Mouse (Mus musculus): ENCODE results near the gene Setd5. TPM values are rescaled to one million over a fixed set of nuclear protein-coding genes. Genes with fewer than 3 reads are reported as not detected.

The Setd5 gene
- polyA plus RNA-seq, 1 experiment from 2014 or later: 46.5 TPM

DNA sequence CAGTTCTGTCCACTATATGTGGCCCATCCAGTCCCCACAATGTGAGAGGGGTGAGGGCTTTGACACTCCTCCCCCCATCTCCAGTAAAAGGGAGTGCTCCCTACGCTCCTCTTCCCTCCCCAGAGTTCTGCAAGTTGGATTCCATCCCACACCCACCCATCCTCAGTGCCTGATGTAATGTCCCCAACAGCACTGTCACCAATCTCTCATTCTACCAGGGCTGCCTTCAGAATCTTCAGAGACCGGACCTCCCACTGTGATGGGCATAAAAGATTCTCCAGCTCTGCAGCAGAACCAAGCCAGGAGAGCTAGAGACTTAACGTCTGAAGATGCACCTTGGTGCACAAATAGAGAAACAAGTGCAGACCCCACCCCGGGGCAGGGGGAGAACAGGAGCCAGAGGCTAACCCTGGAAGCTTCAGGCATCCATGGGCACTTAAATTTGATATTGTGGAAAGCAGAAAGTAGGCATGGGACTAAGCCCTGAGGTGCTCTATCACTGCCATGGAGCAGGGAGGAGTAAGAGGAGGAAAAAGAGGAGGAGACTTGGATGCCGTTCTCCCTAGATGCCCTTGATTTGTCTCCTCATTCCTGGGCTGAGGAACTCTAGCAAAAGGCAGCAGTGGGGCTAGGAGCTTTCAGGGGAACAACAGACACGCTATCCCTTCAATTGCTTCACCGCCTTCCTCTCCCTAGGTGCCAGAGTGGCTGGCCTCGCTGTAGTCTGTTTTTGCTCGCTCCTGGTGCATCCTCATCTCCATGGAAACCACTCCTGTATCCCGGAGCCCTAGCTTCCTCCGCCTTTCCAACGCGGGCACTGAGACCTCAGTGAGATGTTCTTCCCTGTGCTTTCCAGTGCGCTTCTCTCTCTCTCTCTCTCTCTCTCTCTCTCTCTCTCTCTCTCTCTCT, 101.4 kb downstream of the Setd5 start:
- ATAC-seq: peak; percentile 94

DNA sequence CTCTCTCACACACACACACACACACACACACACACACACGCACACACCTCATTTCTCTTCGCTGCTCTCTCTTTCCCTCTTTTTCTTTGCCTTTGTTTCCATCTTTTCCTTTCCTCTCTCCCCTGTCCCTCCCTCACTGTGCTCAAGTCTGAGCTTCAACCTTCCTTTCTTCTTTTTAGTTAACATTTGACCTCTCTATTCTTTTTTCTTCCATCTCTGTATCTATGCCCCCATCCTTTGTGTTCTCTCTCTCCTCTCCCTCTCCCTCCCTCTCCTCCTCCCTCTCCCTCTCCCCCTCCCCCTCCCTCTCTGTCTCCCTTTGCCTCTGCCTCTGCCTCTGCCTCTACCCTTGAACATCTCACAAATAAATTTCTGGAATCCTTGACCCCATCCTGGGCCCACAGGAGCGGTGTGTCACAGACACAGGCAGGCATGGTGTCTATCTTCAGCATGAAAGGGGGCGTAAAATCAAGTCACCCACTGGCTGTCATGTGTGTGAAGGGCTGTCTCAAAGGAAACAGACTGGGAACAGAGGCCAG, 102.1 kb downstream of the Setd5 start:
- Histone ChIP-seq H3K4me1 (ENCODE audit: control insufficient read depth, insufficient read depth, low read length) (peaks cover 18% of the 10 kb centered on the region), H3K9ac (ENCODE audit: low read depth, low read length) (no peak overlapping the region), H3K27me3 (ENCODE audit: control insufficient read depth, insufficient read depth, low read depth, low read length) (no peaks in the 10 kb centered on the region), H3K36me3 (ENCODE audit: control insufficient read depth, insufficient read depth, low read length) (peaks cover 10% of the 10 kb centered on the region), H3K4me2 (ENCODE audit: low read length) (peak overlapping the region; percentile 50), H3K4me3 (ENCODE audit: low read depth, low read length) (no peak overlapping the region), H3K27ac (ENCODE audit: low read length) (peak overlapping the region; percentile 51), H3K9me3 (replicated peaks; ENCODE audit: control insufficient read depth, low read length, poor library complexity, severe bottlenecking) (no peaks in the 10 kb centered on the region)
- 22% methylated on average over 4 of the region's 4 CpGs for WGBS
- peak; percentile 46 for ATAC-seq

More for the DNA sequence above, 101.4 kb downstream of the Setd5 start:
- Histone ChIP-seq H3K4me1 (ENCODE audit: control insufficient read depth, insufficient read depth, low read length) (peaks cover 18% of the 10 kb centered on the region), H3K27ac (ENCODE audit: low read length) (peak overlapping the region; percentile 51), H3K4me2 (ENCODE audit: low read length) (peak overlapping the region; percentile 50), H3K4me3 (ENCODE audit: low read depth, low read length) (peak overlapping the region; percentile 2; the same call in 1 of the 2 replicates), H3K9ac (ENCODE audit: low read depth, low read length) (peak overlapping the region; percentile 12; the same call in 1 of the 2 replicates), H3K27me3 (ENCODE audit: control insufficient read depth, insufficient read depth, low read depth, low read length) (no peaks in the 10 kb centered on the region), H3K36me3 (ENCODE audit: control insufficient read depth, insufficient read depth, low read length) (peaks cover 10% of the 10 kb centered on the region), H3K9me3 (replicated peaks; ENCODE audit: control insufficient read depth, low read length, poor library complexity, severe bottlenecking) (no peaks in the 10 kb centered on the region)
- WGBS: 16% methylated on average over 14 of the region's 14 CpGs

DNA sequence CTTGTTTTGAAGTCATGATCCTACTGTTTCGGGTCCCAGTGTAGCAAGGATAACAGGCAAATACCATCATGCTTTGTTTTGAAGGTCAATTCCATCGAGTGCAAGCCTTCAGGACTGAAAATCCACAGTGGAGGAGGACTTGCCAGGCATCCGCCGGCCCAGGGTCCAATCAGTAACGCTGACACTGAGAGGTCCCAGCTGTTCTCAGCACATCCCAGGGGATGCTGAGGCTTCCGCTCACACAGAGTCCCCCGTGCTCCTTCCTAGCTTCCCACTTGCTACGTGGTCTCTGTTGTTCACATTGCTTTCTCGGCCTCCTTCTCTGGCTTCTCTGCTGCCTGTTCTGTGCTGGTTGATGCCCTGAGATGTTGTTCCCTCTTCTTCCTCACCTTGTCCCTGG, 107.0 kb downstream of the Setd5 start:
- 72% methylated on average over 9 of the region's 9 CpGs for WGBS
- Histone ChIP-seq H3K4me2 (ENCODE audit: low read length) (no peak overlapping the region), H3K9ac (ENCODE audit: low read depth, low read length) (no peak overlapping the region)

DNA sequence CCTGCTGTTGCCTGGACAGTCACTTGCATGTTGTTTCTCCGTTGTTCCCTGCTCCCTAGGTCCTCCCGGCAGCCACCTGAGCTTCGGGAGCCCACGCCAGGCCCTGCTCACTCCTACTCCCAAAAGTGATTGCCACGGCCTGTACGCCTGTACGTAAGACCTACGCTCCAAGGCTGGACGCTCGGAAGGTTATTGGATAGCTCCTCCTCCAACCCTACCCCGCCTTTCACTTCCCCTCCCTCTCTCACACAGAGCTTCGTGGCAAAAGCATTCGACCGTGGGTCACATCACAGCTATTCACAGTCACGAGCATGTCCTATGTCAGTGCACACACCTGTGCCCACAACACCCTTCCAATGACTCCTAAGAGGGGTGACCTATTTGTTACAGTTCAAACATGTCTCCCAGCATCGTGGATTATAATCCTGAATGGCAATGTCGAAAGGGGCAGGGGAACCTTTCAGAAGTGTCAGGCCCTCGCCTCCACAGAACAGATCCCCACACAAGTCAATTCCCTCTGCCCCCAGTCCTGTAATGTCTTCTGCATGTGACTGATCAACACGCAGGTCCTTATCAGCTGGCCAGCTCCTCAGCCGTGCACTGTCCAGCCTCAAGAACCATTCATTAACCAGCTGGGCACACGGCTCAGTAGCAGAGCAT, 107.8 kb downstream of the Setd5 start:
- H3K4me1 ChIP-seq (ENCODE audit: control insufficient read depth, insufficient read depth, low read length): peaks cover 2% of the 10 kb centered on the region
- no peak overlapping the region for H3K4me3 ChIP-seq (ENCODE audit: low read depth, low read length)

More for the DNA sequence above, 107.0 kb downstream of the Setd5 start:
- no peaks in the 10 kb centered on the region for H3K27me3 ChIP-seq (ENCODE audit: control insufficient read depth, insufficient read depth, low read depth, low read length)
- no peaks in the 10 kb centered on the region for H3K9me3 ChIP-seq (replicated peaks; ENCODE audit: control insufficient read depth, low read length, poor library complexity, severe bottlenecking)
- peaks cover 10% of the 10 kb centered on the region; the same call in 1 of the 2 replicates for H3K36me3 ChIP-seq (ENCODE audit: control insufficient read depth, insufficient read depth, low read length)
- no peak overlapping the region for H3K27ac ChIP-seq (ENCODE audit: low read length)
- H3K4me1 ChIP-seq (ENCODE audit: control insufficient read depth, insufficient read depth, low read length): peaks cover 10% of the 10 kb centered on the region
- no peak for ATAC-seq
- no peak overlapping the region for H3K4me3 ChIP-seq (ENCODE audit: low read depth, low read length)

DNA sequence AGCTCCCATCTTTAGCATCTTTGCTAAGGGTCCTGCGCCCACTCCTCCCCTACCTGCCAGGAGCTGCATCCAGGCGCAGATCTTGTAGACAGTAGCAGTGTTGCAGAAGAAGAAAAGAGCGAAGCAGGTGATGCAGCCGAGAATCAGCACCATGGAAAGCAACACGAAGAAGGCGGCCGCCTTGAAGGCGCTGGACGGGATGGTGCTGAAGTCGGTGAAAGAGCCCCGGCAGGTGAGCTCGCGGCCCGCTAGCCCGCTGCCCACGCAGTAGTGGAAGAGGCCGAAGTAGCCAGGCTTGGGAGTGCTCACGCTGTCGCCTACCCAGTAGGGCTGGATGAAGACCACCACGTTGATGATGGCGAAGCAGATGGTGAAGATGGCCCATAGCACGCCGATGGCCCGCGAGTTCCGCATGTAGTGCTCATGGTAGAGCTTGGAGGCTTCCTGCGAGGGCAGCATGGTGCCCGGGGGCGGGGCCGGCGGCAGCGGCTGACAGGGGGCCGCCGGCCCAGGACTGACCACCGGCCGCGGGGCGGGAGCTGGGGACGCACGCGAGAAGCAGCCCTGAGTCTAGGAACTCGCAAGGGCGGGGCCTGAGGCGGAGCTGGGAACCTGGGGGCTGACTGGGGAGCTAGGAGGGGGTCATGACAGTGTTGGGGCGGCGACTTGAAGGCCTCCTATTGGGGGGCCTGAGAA, 116.7 kb downstream of the Setd5 start:
- H3K4me2 ChIP-seq (ENCODE audit: low read length): peak overlapping the region; percentile 83

More for the DNA sequence above, 107.8 kb downstream of the Setd5 start:
- no peak overlapping the region for H3K9ac ChIP-seq (ENCODE audit: low read depth, low read length)
- H3K9me3 ChIP-seq (replicated peaks; ENCODE audit: control insufficient read depth, low read length, poor library complexity, severe bottlenecking): no peaks in the 10 kb centered on the region
- peaks cover 10% of the 10 kb centered on the region; the same call in 1 of the 2 replicates for H3K36me3 ChIP-seq (ENCODE audit: control insufficient read depth, insufficient read depth, low read length)
- H3K27me3 ChIP-seq (ENCODE audit: control insufficient read depth, insufficient read depth, low read depth, low read length): no peaks in the 10 kb centered on the region
- WGBS: 87% methylated on average over 21 of the region's 21 CpGs
- H3K4me2 ChIP-seq (ENCODE audit: low read length): no peak overlapping the region
- no peak for ATAC-seq
- no peak overlapping the region for H3K27ac ChIP-seq (ENCODE audit: low read length)

DNA sequence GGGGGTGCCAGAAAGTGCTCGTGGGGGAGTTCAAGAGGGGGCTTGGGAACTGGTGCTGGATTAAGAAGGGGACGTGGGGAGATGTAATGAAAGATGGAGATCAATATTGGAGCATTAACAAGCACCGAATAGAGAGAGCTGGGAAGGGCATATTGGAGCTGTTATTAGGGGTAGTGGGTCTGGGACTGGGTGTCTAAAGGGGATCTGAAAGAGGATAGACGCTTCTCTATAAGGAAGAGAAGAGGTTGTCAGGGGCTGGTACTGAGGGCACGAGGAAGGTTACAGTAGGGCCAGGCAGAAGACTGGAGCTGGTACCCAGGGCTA, 117.3 kb downstream of the Setd5 start:
- peak overlapping the region; percentile 78 for H3K4me3 ChIP-seq (ENCODE audit: low read depth, low read length)
- H3K9ac ChIP-seq (ENCODE audit: low read depth, low read length): peak overlapping the region; percentile 94
- no peaks in the 10 kb centered on the region for H3K27me3 ChIP-seq (ENCODE audit: control insufficient read depth, insufficient read depth, low read depth, low read length)
- no peaks in the 10 kb centered on the region for H3K36me3 ChIP-seq (ENCODE audit: control insufficient read depth, insufficient read depth, low read length)
- peak; percentile 77 for ATAC-seq
- H3K4me1 ChIP-seq (ENCODE audit: control insufficient read depth, insufficient read depth, low read length): peaks cover 34% of the 10 kb centered on the region
- H3K9me3 ChIP-seq (replicated peaks; ENCODE audit: control insufficient read depth, low read length, poor library complexity, severe bottlenecking): no peaks in the 10 kb centered on the region
- peak overlapping the region; percentile 83 for H3K27ac ChIP-seq (ENCODE audit: low read length)
- under 1% methylated on average over 5 of the region's 5 CpGs for WGBS
- H3K4me2 ChIP-seq (ENCODE audit: low read length): peak overlapping the region; percentile 83

More for the DNA sequence above, 116.7 kb downstream of the Setd5 start:
- peaks cover 34% of the 10 kb centered on the region for H3K4me1 ChIP-seq (ENCODE audit: control insufficient read depth, insufficient read depth, low read length)
- peak overlapping the region; percentile 78 for H3K4me3 ChIP-seq (ENCODE audit: low read depth, low read length)
- 3% methylated on average over 46 of the region's 46 CpGs for WGBS
- H3K9me3 ChIP-seq (replicated peaks; ENCODE audit: control insufficient read depth, low read length, poor library complexity, severe bottlenecking): no peaks in the 10 kb centered on the region
- peak overlapping the region; percentile 48 for H3K27ac ChIP-seq (ENCODE audit: low read length)
- H3K36me3 ChIP-seq (ENCODE audit: control insufficient read depth, insufficient read depth, low read length): 0 out of 2 replicates have a peak, but pooled peaks cover under 1% of the 10 kb centered on the region
- ATAC-seq: peak; percentile 59
- peak overlapping the region; percentile 94 for H3K9ac ChIP-seq (ENCODE audit: low read depth, low read length)
- no peaks in the 10 kb centered on the region for H3K27me3 ChIP-seq (ENCODE audit: control insufficient read depth, insufficient read depth, low read depth, low read length)

DNA sequence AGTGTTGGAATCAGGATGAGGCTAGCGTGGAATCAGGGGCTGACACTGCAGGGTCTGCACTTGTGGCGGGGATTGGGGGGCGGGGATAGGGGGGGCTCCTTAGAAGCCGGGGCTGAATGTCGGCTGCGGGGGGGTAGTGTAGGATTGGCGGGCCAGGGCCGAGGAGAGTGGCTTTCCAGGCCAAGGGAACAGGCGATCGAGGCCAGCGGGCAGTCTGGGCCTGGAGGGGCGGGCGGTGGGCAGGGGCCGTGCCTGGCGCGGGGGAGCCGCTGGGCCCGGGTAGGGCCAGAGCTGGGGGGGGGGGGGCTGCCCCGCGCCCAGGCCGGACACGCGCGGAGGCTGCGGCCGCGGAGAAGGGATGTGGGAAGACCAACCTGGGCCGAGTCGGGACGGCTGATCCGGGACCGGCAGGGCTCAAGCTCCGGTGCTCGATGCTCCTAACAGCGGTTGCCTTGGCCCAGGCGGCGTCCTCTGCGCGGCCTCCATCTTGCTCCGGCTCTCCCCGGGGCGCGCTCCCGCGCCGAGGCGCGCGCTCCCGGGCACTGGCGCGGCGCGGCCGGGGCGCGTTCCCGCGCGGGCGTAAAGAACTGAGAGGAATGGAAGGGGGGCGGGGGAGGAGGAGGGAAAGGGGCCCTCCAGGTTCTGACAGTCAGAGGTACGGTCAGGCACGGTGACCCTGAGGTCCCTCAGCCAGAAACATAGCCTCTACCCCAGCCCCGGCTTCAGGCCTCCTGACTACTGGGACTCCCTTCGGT, 117.9 kb downstream of the Setd5 start, which contains the start of gene Lhfpl4:
Lhfpl4 (minus strand) TSS at position 544 of the 755 bp plus-strand sequence.
- Histone ChIP-seq H3K27ac (ENCODE audit: low read length) (peak within 1 kb of the TSS; percentile 83), H3K4me1 (ENCODE audit: control insufficient read depth, insufficient read depth, low read length) (peaks cover 34% of the 10 kb centered on the region), H3K9me3 (replicated peaks; ENCODE audit: control insufficient read depth, low read length, poor library complexity, severe bottlenecking) (no peaks in the 10 kb centered on the region), H3K4me3 (ENCODE audit: low read depth, low read length) (peak within 1 kb of the TSS; percentile 78), H3K4me2 (ENCODE audit: low read length) (peak within 1 kb of the TSS; percentile 83), H3K9ac (ENCODE audit: low read depth, low read length) (peak within 1 kb of the TSS; percentile 94), H3K36me3 (ENCODE audit: control insufficient read depth, insufficient read depth, low read length) (no peaks in the 10 kb centered on the region), H3K27me3 (ENCODE audit: control insufficient read depth, insufficient read depth, low read depth, low read length) (no peaks in the 10 kb centered on the region)
- peak; percentile 86 for ATAC-seq
- under 1% methylated on average over 55 of the region's 66 CpGs for WGBS

DNA sequence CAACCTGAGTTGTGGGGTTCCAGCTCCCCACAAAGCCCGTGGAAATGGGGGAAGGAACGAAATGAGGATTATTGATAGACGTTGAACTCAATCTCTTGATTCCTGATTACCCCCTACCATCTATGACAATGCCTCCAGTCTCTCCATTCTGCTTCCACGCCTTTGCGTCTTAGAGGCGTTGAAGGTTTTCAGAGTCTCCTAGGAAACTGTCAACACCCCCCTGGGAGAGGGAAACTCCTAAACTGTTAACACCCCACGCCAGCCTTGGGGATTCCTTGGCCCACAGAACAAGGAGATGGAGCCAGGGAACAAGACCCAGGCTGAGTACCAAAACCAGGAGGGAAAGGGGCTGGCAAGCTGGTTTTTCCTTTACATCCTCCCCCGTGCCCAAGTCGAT, 118.4 kb downstream of the Setd5 start:
- 4% methylated on average over 9 of the region's 9 CpGs for WGBS

More for the DNA sequence above, 118.4 kb downstream of the Setd5 start:
- peak overlapping the region; percentile 83 for H3K4me2 ChIP-seq (ENCODE audit: low read length)
- H3K27me3 ChIP-seq (ENCODE audit: control insufficient read depth, insufficient read depth, low read depth, low read length): no peaks in the 10 kb centered on the region
- no peaks in the 10 kb centered on the region for H3K9me3 ChIP-seq (replicated peaks; ENCODE audit: control insufficient read depth, low read length, poor library complexity, severe bottlenecking)
- peak overlapping the region; percentile 78 for H3K4me3 ChIP-seq (ENCODE audit: low read depth, low read length)
- H3K4me1 ChIP-seq (ENCODE audit: control insufficient read depth, insufficient read depth, low read length): peaks cover 34% of the 10 kb centered on the region
- peak; percentile 15; the same call in 1 of the 2 replicates for ATAC-seq
- no peaks in the 10 kb centered on the region for H3K36me3 ChIP-seq (ENCODE audit: control insufficient read depth, insufficient read depth, low read length)
- peak overlapping the region; percentile 83 for H3K27ac ChIP-seq (ENCODE audit: low read length)
- peak overlapping the region; percentile 94 for H3K9ac ChIP-seq (ENCODE audit: low read depth, low read length)
